Mouse (Mus musculus): ENCODE data around the gene Agap2. TPM values are rescaled to one million over a fixed set of nuclear protein-coding genes. Genes with fewer than 3 reads are reported as not detected.

The Agap2 gene
- polyA plus RNA-seq, 2 experiments: 0.57 to 3.0 TPM

GRCm38 (mm10) chr10:127062503-127062902 lies 12.6 kb upstream of the Agap2 start:
- Histone ChIP-seq H3K9me3 (ENCODE audit: control insufficient read depth, low read length) (no peaks in the 10 kb centered on the region), H3K4me1 (replicated peaks; ENCODE audit: control insufficient read depth in 2 of 2, insufficient read depth in 2 of 2, low read length in 1 of 2) (peaks cover 8 to 13% of the 10 kb centered on the region in 2 experiments; a peak in 3 of 4 replicates), H3K4me3 (ENCODE audit: insufficient read depth in 1 of 2, low read depth in 2 of 2, low read length in 2 of 2) (peak overlapping the region in 1 of 2 experiments; percentile 79; a peak in 1 of 4 replicates), H3K27me3 (ENCODE audit: control insufficient read depth, insufficient read depth, low read length) (peaks cover 51% of the 10 kb centered on the region), H3K9ac (replicated peaks) (no peak overlapping the region), H3K27ac (no peak overlapping the region), H3K4me2 (ENCODE audit: low read depth) (peak overlapping the region; percentile 93), H3K36me3 (replicated peaks; ENCODE audit: control insufficient read depth, insufficient read depth, low read depth) (peaks cover 27% of the 10 kb centered on the region)
- ATAC-seq (ENCODE audit: insufficient read depth): no peak
- TF ChIP-seq EP300 (IDR thresholded peaks at IDR 0.05; ENCODE audit: low read depth): no peak
- TF ChIP-seq CTCF (IDR thresholded peaks at IDR 0.05; ENCODE audit: low read depth): no peak
- no peak for DNase-seq (ENCODE audit: low read depth in 3 of 3, low spot score in 3 of 3)
- 49% methylated on average over 5 of the region's 5 CpGs for WGBS (ENCODE audit: insufficient replicate concordance)

GRCm38 (mm10) chr10:127063239-127063872 lies 11.7 kb upstream of the Agap2 start, which contains the start of gene Cdk4:
Cdk4 (plus strand) TSS chr10:127063534.
- Histone ChIP-seq H3K27me3 (ENCODE audit: control insufficient read depth, insufficient read depth, low read length) (peaks cover 44% of the 10 kb centered on the region), H3K9ac (replicated peaks) (peak within 1 kb of the TSS; percentile 77), H3K9me3 (ENCODE audit: control insufficient read depth, low read length) (no peaks in the 10 kb centered on the region), H3K4me2 (ENCODE audit: low read depth) (peak within 1 kb of the TSS; percentile 93), H3K4me1 (replicated peaks; ENCODE audit: control insufficient read depth in 2 of 2, insufficient read depth in 2 of 2, low read length in 1 of 2) (peaks cover 8 to 14% of the 10 kb centered on the region in 2 experiments; a peak in 3 of 4 replicates), H3K36me3 (replicated peaks; ENCODE audit: control insufficient read depth, insufficient read depth, low read depth) (peaks cover 31% of the 10 kb centered on the region), H3K4me3 (ENCODE audit: insufficient read depth in 1 of 2, low read depth in 2 of 2, low read length in 2 of 2) (peak within 1 kb of the TSS; percentile 79 to 89), H3K27ac (peak within 1 kb of the TSS; percentile 52)
- TF ChIP-seq CTCF (IDR thresholded peaks at IDR 0.05; ENCODE audit: low read depth): no peak
- no peak for TF ChIP-seq EP300 (IDR thresholded peaks at IDR 0.05; ENCODE audit: low read depth)
- WGBS (ENCODE audit: insufficient replicate concordance): under 1% methylated on average over 46 of the region's 46 CpGs
- peak; percentile 90 for ATAC-seq (ENCODE audit: insufficient read depth)
- DNase-seq (ENCODE audit: low read depth in 3 of 3, low spot score in 3 of 3): peak; percentile 92 to 94 (median 94)

- no peak for TF ChIP-seq EP300 (IDR thresholded peaks at IDR 0.05; ENCODE audit: low read depth)
- no peak for TF ChIP-seq CTCF (IDR thresholded peaks at IDR 0.05; ENCODE audit: low read depth)
- peaks cover 35% of the 10 kb centered on the region for H3K27me3 ChIP-seq (ENCODE audit: control insufficient read depth, insufficient read depth, low read length)
- no peaks in the 10 kb centered on the region for H3K9me3 ChIP-seq (ENCODE audit: control insufficient read depth, low read length)
- H3K4me1 ChIP-seq (replicated peaks; ENCODE audit: control insufficient read depth in 2 of 2, insufficient read depth in 2 of 2, low read length in 1 of 2): peaks cover 8 to 22% of the 10 kb centered on the region in 2 experiments; a peak in 3 of 4 replicates
- ATAC-seq (ENCODE audit: insufficient read depth) (peak; percentile 1; the same call in 1 of the 2 replicates), DNase-seq (ENCODE audit: low read depth in 3 of 3, low spot score in 3 of 3) (no peak)
- H3K36me3 ChIP-seq (replicated peaks; ENCODE audit: control insufficient read depth, insufficient read depth, low read depth): peaks cover 31% of the 10 kb centered on the region
- WGBS (ENCODE audit: insufficient replicate concordance): 12% methylated on average over 37 of the region's 37 CpGs
- H3K4me3 ChIP-seq (ENCODE audit: insufficient read depth in 1 of 2, low read depth in 2 of 2, low read length in 2 of 2): peak overlapping the region; percentile 79 to 89
- peak overlapping the region; percentile 52 for H3K27ac ChIP-seq
- peak overlapping the region; percentile 93 for H3K4me2 ChIP-seq (ENCODE audit: low read depth)
- peak overlapping the region; percentile 77 for H3K9ac ChIP-seq (replicated peaks)
These were observed 10.9 kb upstream of the Agap2 start for GRCm38 (mm10) chr10:127063913-127064870.

- ATAC-seq (ENCODE audit: insufficient read depth) (no peak), DNase-seq (ENCODE audit: low read depth in 3 of 3, low spot score in 3 of 3) (no peak)
- WGBS (ENCODE audit: insufficient replicate concordance): 43% methylated on average over 9 of the region's 9 CpGs
- Histone ChIP-seq H3K4me1 (replicated peaks; ENCODE audit: control insufficient read depth in 2 of 2, insufficient read depth in 2 of 2, low read length in 1 of 2) (peaks cover 8 to 26% of the 10 kb centered on the region in 2 experiments; a peak in 3 of 4 replicates), H3K4me2 (ENCODE audit: low read depth) (no peak overlapping the region), H3K9me3 (ENCODE audit: control insufficient read depth, low read length) (no peaks in the 10 kb centered on the region), H3K27me3 (ENCODE audit: control insufficient read depth, insufficient read depth, low read length) (peaks cover 17% of the 10 kb centered on the region), H3K9ac (replicated peaks) (no peak overlapping the region), H3K4me3 (ENCODE audit: insufficient read depth in 1 of 2, low read depth in 2 of 2, low read length in 2 of 2) (no peak overlapping the region), H3K36me3 (replicated peaks; ENCODE audit: control insufficient read depth, insufficient read depth, low read depth) (peaks cover 31% of the 10 kb centered on the region), H3K27ac (no peak overlapping the region)
- no peak for TF ChIP-seq CTCF (IDR thresholded peaks at IDR 0.05; ENCODE audit: low read depth)
- no peak for TF ChIP-seq EP300 (IDR thresholded peaks at IDR 0.05; ENCODE audit: low read depth)
These were observed 9.1 kb upstream of the Agap2 start for GRCm38 (mm10) chr10:127065981-127066380.
